In the genomic region with DNA sequence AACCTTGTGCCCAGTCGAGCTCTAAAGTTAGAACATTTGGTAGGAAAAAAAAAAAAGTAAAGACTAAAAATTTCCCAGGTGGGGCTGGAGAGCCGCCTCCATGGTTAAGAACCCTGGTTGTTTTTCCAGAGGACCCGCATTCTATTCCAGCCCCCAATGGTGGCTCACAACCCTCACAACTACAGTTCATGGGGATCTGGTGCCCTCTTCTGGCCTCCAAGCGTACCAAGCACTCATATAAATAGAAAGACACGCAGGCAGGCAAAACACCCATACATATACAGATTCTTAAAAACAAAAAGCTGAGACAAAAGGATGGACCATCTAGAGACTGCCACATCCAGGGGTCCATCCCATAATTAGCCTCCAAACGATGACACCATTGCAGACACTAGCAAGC, we compare ENCODE assay signal across 21 mouse cellular contexts. TPM values are rescaled to one million over a fixed set of nuclear protein-coding genes. Genes with fewer than 3 reads are reported as not detected.
DNase-seq lines count a peak whose midpoint lies in the region; ATAC-seq and TF ChIP-seq lines count a peak whose summit lies in the region.
"Had no signal": no experiment of that assay in that cellular context is flagged by ENCODE, and none has a peak within 500 bp of the region (broad histone marks: within the 10 kb centered on the region; RNA-seq: fewer than 3 reads in every experiment).

No protein-coding gene starts in this region.

- no peak for ATAC-seq in embryonic facial prominence, embryonic 15.5 days (ENCODE audit: insufficient number of reproducible peaks, low FRiP score, low TSS enrichment, low read depth)
- no peak for ATAC-seq in limb, embryonic 15.5 days (ENCODE audit: insufficient number of reproducible peaks, low FRiP score, low TSS enrichment, low read depth)
- ATAC-seq in hindbrain, postnatal 0 days, result no peak
- ATAC-seq: forebrain, embryonic 13.5 days had no signal

- no peaks in the 10 kb centered on the region for H3K36me3 ChIP-seq in embryonic facial prominence, embryonic 15.5 days
- H3K36me3 ChIP-seq in embryonic facial prominence, embryonic 10.5 days (replicated peaks), result no peaks in the 10 kb centered on the region
- no peaks in the 10 kb centered on the region for H3K36me3 ChIP-seq in limb, embryonic 15.5 days
- H3K36me3 ChIP-seq in limb, embryonic 10.5 days, result no peaks in the 10 kb centered on the region
- H3K36me3 ChIP-seq in hindbrain, postnatal 0 days (ENCODE audit: insufficient read depth, low read length), result no peaks in the 10 kb centered on the region
- H3K36me3 ChIP-seq: hindbrain, embryonic 15.5 days; limb, embryonic 13.5 days; neural tube, embryonic 12.5 days had no signal

- H3K27me3 ChIP-seq in embryonic facial prominence, embryonic 15.5 days, result no peaks in the 10 kb centered on the region
- no peaks in the 10 kb centered on the region for H3K27me3 ChIP-seq in embryonic facial prominence, embryonic 10.5 days (replicated peaks; ENCODE audit: low read depth, poor library complexity, severe bottlenecking)
- no peaks in the 10 kb centered on the region for H3K27me3 ChIP-seq in limb, embryonic 15.5 days
- H3K27me3 ChIP-seq in limb, embryonic 10.5 days (ENCODE audit: low read depth, poor library complexity, severe bottlenecking), result no peaks in the 10 kb centered on the region
- no peaks in the 10 kb centered on the region for H3K27me3 ChIP-seq in hindbrain, postnatal 0 days (ENCODE audit: insufficient read depth, low read length)
- H3K27me3 ChIP-seq: forebrain, embryonic 13.5 days; hindbrain, embryonic 15.5 days; limb, embryonic 13.5 days; neural tube, embryonic 12.5 days had no signal

- TF ChIP-seq CTCF in hindbrain, postnatal 0 days (IDR thresholded peaks at IDR 0.05; ENCODE audit: low read depth), result no peak

- H3K27ac ChIP-seq in embryonic facial prominence, embryonic 15.5 days (replicated peaks), result peak overlapping the region; percentile 53; the same call in 1 of the 2 replicates
- no peak overlapping the region for H3K27ac ChIP-seq in embryonic facial prominence, embryonic 10.5 days (replicated peaks)
- peak overlapping the region; percentile 22; the same call in 1 of the 2 replicates for H3K27ac ChIP-seq in limb, embryonic 15.5 days
- H3K27ac ChIP-seq in limb, embryonic 10.5 days, result no peak overlapping the region
- H3K27ac ChIP-seq in hindbrain, postnatal 0 days, result no peak overlapping the region
- H3K27ac ChIP-seq: forebrain, embryonic 13.5 days; hindbrain, embryonic 15.5 days; limb, embryonic 13.5 days; macrophage; neural tube, embryonic 12.5 days had no signal

- WGBS in embryonic facial prominence, embryonic 15.5 days, result 88% methylated on average over 6 of the region's 6 CpGs
- 80% methylated on average over 6 of the region's 6 CpGs for WGBS in embryonic facial prominence, embryonic 10.5 days
- WGBS in limb, embryonic 15.5 days, result 91% methylated on average over 6 of the region's 6 CpGs
- WGBS in limb, embryonic 10.5 days, result 87% methylated on average over 6 of the region's 6 CpGs
- whole genome bisulfite sequencing in hindbrain, postnatal 0 days, result 83% methylated on average over 6 of the region's 6 CpGs

- no peak overlapping the region for H3K9ac ChIP-seq in embryonic facial prominence, embryonic 15.5 days
- H3K9ac ChIP-seq in limb, embryonic 15.5 days, result no peak overlapping the region
- no peak overlapping the region for H3K9ac ChIP-seq in hindbrain, postnatal 0 days (replicated peaks; ENCODE audit: low read length)
- H3K9ac ChIP-seq: forebrain, embryonic 13.5 days; hindbrain, embryonic 15.5 days; limb, embryonic 13.5 days; neural tube, embryonic 12.5 days had no signal

- peaks cover 8% of the 10 kb centered on the region for H3K4me1 ChIP-seq in embryonic facial prominence, embryonic 15.5 days
- peaks cover 6% of the 10 kb centered on the region; the same call in 1 of the 2 replicates for H3K4me1 ChIP-seq in embryonic facial prominence, embryonic 10.5 days
- H3K4me1 ChIP-seq in limb, embryonic 15.5 days, result 0 out of 2 replicates have a peak, but pooled peaks cover 3% of the 10 kb centered on the region
- H3K4me1 ChIP-seq in limb, embryonic 10.5 days, result peaks cover 5% of the 10 kb centered on the region; the same call in 1 of the 2 replicates
- no peaks in the 10 kb centered on the region for H3K4me1 ChIP-seq in hindbrain, postnatal 0 days (ENCODE audit: insufficient read depth, low read length)
- H3K4me1 ChIP-seq: forebrain, embryonic 13.5 days; neural tube, embryonic 12.5 days had no signal

- DNase-seq in embryonic facial prominence, embryonic 10.5 days (ENCODE audit: low spot score), result no peak
- DNase-seq in limb, embryonic 10.5 days (ENCODE audit: low spot score), result no peak
- DNase-seq in 416B (ENCODE audit: low read depth) (peak; percentile 14), WW6 (ENCODE audit: low read depth, low spot score) (peak; percentile 22)
- no peak for DNase-seq in hindbrain, postnatal 0 days (ENCODE audit: low spot score)
- DNase-seq in adrenal gland, adult 2 months, result no peak
- DNase-seq: cerebellum, adult 11 months; heart, adult 11 months; midbrain, embryonic 14.5 days had no signal

- no peak overlapping the region for H3K4me3 ChIP-seq in embryonic facial prominence, embryonic 15.5 days (replicated peaks)
- H3K4me3 ChIP-seq in embryonic facial prominence, embryonic 10.5 days, result no peak overlapping the region
- H3K4me3 ChIP-seq in limb, embryonic 15.5 days, result no peak overlapping the region
- no peak overlapping the region for H3K4me3 ChIP-seq in limb, embryonic 10.5 days
- H3K4me3 ChIP-seq in hindbrain, postnatal 0 days (ENCODE audit: low read length), result no peak overlapping the region
- H3K4me3 ChIP-seq: forebrain, embryonic 13.5 days; hindbrain, embryonic 15.5 days; limb, embryonic 13.5 days; neural tube, embryonic 12.5 days had no signal

- H3K9me3 ChIP-seq in embryonic facial prominence, embryonic 15.5 days (replicated peaks), result no peaks in the 10 kb centered on the region
- H3K9me3 ChIP-seq in embryonic facial prominence, embryonic 10.5 days, result no peaks in the 10 kb centered on the region
- H3K9me3 ChIP-seq in limb, embryonic 15.5 days, result no peaks in the 10 kb centered on the region
- no peaks in the 10 kb centered on the region for H3K9me3 ChIP-seq in limb, embryonic 10.5 days (replicated peaks)
- H3K9me3 ChIP-seq in hindbrain, postnatal 0 days (ENCODE audit: low read length), result no peaks in the 10 kb centered on the region
- H3K9me3 ChIP-seq: forebrain, embryonic 13.5 days; hindbrain, embryonic 15.5 days; limb, embryonic 13.5 days; neural tube, embryonic 12.5 days had no signal

- H3K4me2 ChIP-seq in embryonic facial prominence, embryonic 15.5 days (replicated peaks), result no peak overlapping the region
- H3K4me2 ChIP-seq in limb, embryonic 15.5 days, result no peak overlapping the region
- H3K4me2 ChIP-seq in hindbrain, postnatal 0 days (ENCODE audit: low read depth, low read length), result no peak overlapping the region
- H3K4me2 ChIP-seq: forebrain, embryonic 13.5 days; hindbrain, embryonic 15.5 days; limb, embryonic 13.5 days; neural tube, embryonic 12.5 days had no signal

RNA-seq across cellular contexts. Expression of a gene that starts 2.1 kb away (rescaled TPM):
- 0.40 TPM in 1 of 2 replicates, not detected in the other for polyA plus RNA-seq in embryonic facial prominence, embryonic 15.5 days (2015; fragmentation: Nextera tagmentation; extraction: Ambion mirVana)
- polyA plus RNA-seq in embryonic facial prominence, embryonic 10.5 days (2016; fragmentation: Nextera tagmentation; extraction: Ambion mirVana), result not detected in 2 replicates
- polyA plus RNA-seq in limb, embryonic 15.5 days (2015; fragmentation: Nextera tagmentation; extraction: Ambion mirVana), result 0.14 and 0.21 TPM in 2 replicates
- not detected in 2 replicates for polyA plus RNA-seq in limb, embryonic 10.5 days (2016; fragmentation: Nextera tagmentation; extraction: Ambion mirVana)
- total RNA-seq in hindbrain, postnatal 0 days (2014; rRNA removed), result not detected in 2 replicates
- not detected in 2 replicates for polyA plus RNA-seq in hindbrain, postnatal 0 days (2015; fragmentation: Nextera tagmentation; extraction: Ambion mirVana)
- total RNA-seq in adrenal gland, adult 2 months (2021), result not detected
- not detected in 2 replicates for polyA plus RNA-seq in adrenal gland, adult 2 months (2012; rRNA removed)
- total RNA-seq: adrenal gland, postnatal 4 days; left cerebral cortex, adult 18-20 months had no signal
- polyA plus RNA-seq: C2C12; forebrain, embryonic 13.5 days; heart, embryonic 16.5 days; hindbrain, embryonic 15.5 days; limb, embryonic 13.5 days; macrophage; midbrain, embryonic 14.5 days; neural tube, embryonic 12.5 days; testis, adult 2 months had no signal

RNA-seq across cellular contexts. Expression of a gene that starts 30.6 kb away (rescaled TPM):
- polyA plus RNA-seq in embryonic facial prominence, embryonic 15.5 days (2015; fragmentation: Nextera tagmentation; extraction: Ambion mirVana), result 1.2 and 1.3 TPM in 2 replicates
- 0.55 and 0.93 TPM in 2 replicates for polyA plus RNA-seq in embryonic facial prominence, embryonic 10.5 days (2016; fragmentation: Nextera tagmentation; extraction: Ambion mirVana)
- 2.3 and 2.5 TPM in 2 replicates for polyA plus RNA-seq in limb, embryonic 15.5 days (2015; fragmentation: Nextera tagmentation; extraction: Ambion mirVana)
- polyA plus RNA-seq in limb, embryonic 10.5 days (2016; fragmentation: Nextera tagmentation; extraction: Ambion mirVana), result 0.81 and 1.2 TPM in 2 replicates
- total RNA-seq in hindbrain, postnatal 0 days (2014; rRNA removed), result 0.16 TPM in 1 of 2 replicates, not detected in the other
- 0.19 and 0.20 TPM in 2 replicates for polyA plus RNA-seq in hindbrain, postnatal 0 days (2015; fragmentation: Nextera tagmentation; extraction: Ambion mirVana)
- total RNA-seq in adrenal gland, adult 2 months (2021), result under 1 TPM in 1 of 2 experiments, not detected in 1; 0.17 TPM
- polyA plus RNA-seq in adrenal gland, adult 2 months (2012; rRNA removed), result 0.06 TPM in 1 of 2 replicates, not detected in the other
- total RNA-seq: left cerebral cortex, adult 18-20 months had no signal
- polyA plus RNA-seq: C2C12; hindbrain, embryonic 15.5 days; macrophage; midbrain, embryonic 14.5 days had no signal

RNA-seq across cellular contexts. Expression of a gene that starts 50.2 kb away (rescaled TPM):
- polyA plus RNA-seq in embryonic facial prominence, embryonic 15.5 days (2015; fragmentation: Nextera tagmentation; extraction: Ambion mirVana), result 30.5 and 31.6 TPM in 2 replicates
- not detected in 2 replicates for polyA plus RNA-seq in embryonic facial prominence, embryonic 10.5 days (2016; fragmentation: Nextera tagmentation; extraction: Ambion mirVana)
- polyA plus RNA-seq in limb, embryonic 15.5 days (2015; fragmentation: Nextera tagmentation; extraction: Ambion mirVana), result 44.7 and 62.9 TPM in 2 replicates
- 2.5 and 3.3 TPM in 2 replicates for polyA plus RNA-seq in limb, embryonic 10.5 days (2016; fragmentation: Nextera tagmentation; extraction: Ambion mirVana)
- 0.97 and 1.3 TPM in 2 replicates for total RNA-seq in hindbrain, postnatal 0 days (2014; rRNA removed)
- 3.8 and 4.5 TPM in 2 replicates for polyA plus RNA-seq in hindbrain, postnatal 0 days (2015; fragmentation: Nextera tagmentation; extraction: Ambion mirVana)
- total RNA-seq in adrenal gland, adult 2 months (2021), result 1,000 to 10,000 TPM; 1,828 to 8,328 TPM
- polyA plus RNA-seq in adrenal gland, adult 2 months (2012; rRNA removed), result 1,650 and 3,116 TPM in 2 replicates
- polyA plus RNA-seq: macrophage had no signal

Comparison
In these comparisons a context has a peak if more than half of its experiments do, and no peak if none do; other contexts are left out.
1. H3K27ac ChIP-seq: peak in embryonic facial prominence, embryonic 15.5 days (single experiment) and limb, embryonic 15.5 days (single experiment); none in embryonic facial prominence, embryonic 10.5 days (single experiment), limb, embryonic 10.5 days (single experiment) and hindbrain, postnatal 0 days (single experiment).
2. DNase-seq: peak in 416B (single experiment) and WW6 (single experiment); none in embryonic facial prominence, embryonic 10.5 days (single experiment), limb, embryonic 10.5 days (single experiment), hindbrain, postnatal 0 days (single experiment) and adrenal gland, adult 2 months (single experiment).
3. RNA of a gene that starts 50.2 kb away (polyA plus RNA-seq): 1,650 to 3,116 TPM in adrenal gland, adult 2 months; 44.7 to 62.9 TPM in limb, embryonic 15.5 days, 30.5 to 31.6 TPM in embryonic facial prominence, embryonic 15.5 days, 3.8 to 4.5 TPM in hindbrain, postnatal 0 days, 2.5 to 3.3 TPM in limb, embryonic 10.5 days and not detected in embryonic facial prominence, embryonic 10.5 days; every median in the first group is over 10 times any median in the second.